Mouse (Mus musculus) bone marrow, adult 2 months (tissue): ENCODE results near the gene Tomm5. TPM values are rescaled to one million over a fixed set of nuclear protein-coding genes. Genes with fewer than 3 reads are reported as not detected.

Experiments used
- H3K27ac ChIP-seq: fragments of 200-500 bp; 2 replicates; pipeline ENCODE4 v1.5.1; 2012; ENCODE audit warnings: low read depth, mild to moderate bottlenecking, control low read depth, inconsistent platforms, low read length; ENCODE audit not compliant: control insufficient read depth, poor library complexity, insufficient read depth
- H3K4me1 ChIP-seq: fragments of 200-500 bp; 2 replicates; pipeline ENCODE4 v1.6.1; 2011; ENCODE audit warnings: low read length; ENCODE audit not compliant: control insufficient read depth, insufficient read depth
- H3K4me3 ChIP-seq: fragments of 200-500 bp; replicated peaks from 2 replicates; pipeline ENCODE3; 2011; ENCODE audit warnings: mild to moderate bottlenecking, low read depth, low read length, control low read depth; ENCODE audit not compliant: control insufficient read depth
- CTCF ChIP-seq: fragments of 200-500 bp; IDR thresholded peaks from 2 replicates; pipeline ENCODE4 v1.5.1; 2011; ENCODE audit warnings: low read length, control low read depth; ENCODE audit not compliant: control insufficient read depth, insufficient read depth
- POLR2A ChIP-seq: fragments of 200-500 bp; IDR thresholded peaks from 2 replicates; pipeline ENCODE4 v1.6.1; 2011; ENCODE audit warnings: low read depth, mild to moderate bottlenecking, control low read depth, low read length, borderline replicate concordance; ENCODE audit not compliant: control insufficient read depth
- WGBS: fragments of 180-500 bp; shearing (Covaris S2); methylation state at CpG from one replicate; pipeline ENCODE4 v1.1.7; 2018; 5-methylcytosine and 5-hydroxymethylcytosine counted together
- polyA plus RNA-seq: library from polyadenylated mRNA; stranded (reverse); fragments of >200 nt; gene quantifications from 2 replicates; pipeline ENCODE4 v1.2.4, GENCODE M21; 2011; ENCODE audit warnings: low replicate concordance; ENCODE audit not compliant: missing spikeins, insufficient read depth, insufficient read length

Gene Tomm5
- polyA plus RNA-seq = 70.0 and 74.4 TPM in 2 replicates

DNA sequence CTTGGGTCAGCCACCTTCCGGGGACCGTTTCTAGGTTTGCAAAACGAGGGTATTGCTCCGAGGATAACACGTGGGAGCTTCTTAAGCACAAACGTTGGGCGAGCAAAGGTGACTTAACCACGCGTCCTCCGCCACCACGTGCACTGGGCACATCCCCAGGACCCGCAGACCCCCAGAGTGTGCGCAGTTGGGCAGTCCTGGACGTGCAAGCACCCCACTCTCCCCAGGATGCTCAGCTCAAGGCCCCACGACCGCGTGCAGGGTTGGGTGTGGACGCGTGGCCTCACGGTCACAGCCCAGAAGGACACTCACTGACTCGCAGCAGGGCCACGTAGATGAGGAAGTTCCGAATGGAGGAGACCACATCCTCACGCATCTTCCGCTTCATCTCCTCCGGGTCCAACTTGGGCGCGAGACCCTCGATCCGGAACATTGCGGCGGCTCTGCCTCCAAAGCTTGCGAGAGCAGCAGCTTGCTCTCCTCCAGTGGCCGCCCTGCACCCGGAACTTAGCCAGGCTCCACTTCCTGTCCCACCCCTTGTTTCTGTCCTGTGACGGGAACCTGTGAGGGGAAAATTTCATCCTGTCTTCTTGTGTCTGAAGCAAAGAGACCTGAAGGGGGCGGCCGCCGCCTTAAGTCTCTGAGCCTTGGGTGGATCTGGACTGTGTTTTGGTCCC lies at the start of gene Tomm5:
Gene Tomm5, minus strand, starts transcription at position 514 of the 677 bp plus-strand sequence.
- TF ChIP-seq CTCF = peak; percentile 60
- peak; percentile 51; the same call in 1 of the 2 replicates for TF ChIP-seq POLR2A
- under 1% methylated on average over 39 of the region's 39 CpGs for WGBS
- Histone ChIP-seq H3K27ac (peak within 1 kb of the TSS; percentile 42), H3K4me3 (peak within 1 kb of the TSS; percentile 97), H3K4me1 (peaks cover 2% of the 10 kb centered on the region)

DNA sequence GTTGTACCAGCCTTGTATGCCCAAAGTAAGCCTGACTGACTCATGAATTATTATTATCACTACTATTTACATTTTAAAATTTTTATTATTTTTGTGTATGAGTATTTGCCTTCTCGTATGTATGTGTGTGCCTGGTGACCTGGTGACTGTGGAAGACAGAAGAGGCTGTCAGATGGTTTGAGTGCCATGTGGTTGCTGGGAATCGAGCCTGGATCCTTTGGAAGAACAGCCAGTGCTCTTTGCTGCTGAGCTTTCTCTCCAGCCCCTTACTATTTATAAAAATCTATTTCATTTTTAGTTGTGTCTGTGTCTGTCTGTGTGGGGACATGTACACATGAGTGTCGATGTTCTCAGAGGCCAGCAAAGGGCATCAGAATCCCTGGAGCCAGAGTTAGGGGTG lies 48.5 kb upstream of the Tomm5 start:
- Histone ChIP-seq H3K4me1 (no peaks in the 10 kb centered on the region), H3K4me3 (no peak overlapping the region), H3K27ac (no peak overlapping the region)
- WGBS = 73% methylated on average over 3 of the region's 3 CpGs
- TF ChIP-seq POLR2A (no peak), CTCF (no peak)

GRCm38 (mm10) chr4:45143005-45143404 lies 35.1 kb upstream of the Tomm5 start:
- H3K4me3 ChIP-seq = no peak overlapping the region
- H3K4me1 ChIP-seq = no peaks in the 10 kb centered on the region
- WGBS = 78% methylated on average over 8 of the region's 8 CpGs
- H3K27ac ChIP-seq = no peak overlapping the region
- no peak for TF ChIP-seq CTCF
- TF ChIP-seq POLR2A = no peak

GRCm38 (mm10) chr4:45142411-45142810 lies 34.5 kb upstream of the Tomm5 start:
- Histone ChIP-seq H3K4me1 (no peaks in the 10 kb centered on the region), H3K4me3 (no peak overlapping the region), H3K27ac (no peak overlapping the region)
- TF ChIP-seq CTCF (no peak), POLR2A (no peak)
- 18% methylated on average over 11 of the region's 11 CpGs for WGBS

- 53% methylated on average over 5 of the region's 5 CpGs for WGBS
Observed at GRCm38 (mm10) chr4:45141835-45142234, 33.9 kb upstream of the Tomm5 start.

GRCm38 (mm10) chr4:45137636-45138035 lies 29.7 kb upstream of the Tomm5 start:
- Histone ChIP-seq H3K27ac (no peak overlapping the region), H3K4me1 (no peaks in the 10 kb centered on the region), H3K4me3 (no peak overlapping the region)
- WGBS = 19% methylated on average over 4 of the region's 4 CpGs
- no peak for TF ChIP-seq CTCF
- TF ChIP-seq POLR2A = no peak

More at GRCm38 (mm10) chr4:45141835-45142234, 33.9 kb upstream of the Tomm5 start:
- TF ChIP-seq POLR2A (no peak), CTCF (no peak)
- Histone ChIP-seq H3K4me1 (no peaks in the 10 kb centered on the region), H3K27ac (no peak overlapping the region), H3K4me3 (no peak overlapping the region)

- no peak overlapping the region for H3K27ac ChIP-seq
- H3K4me3 ChIP-seq = no peak overlapping the region
- H3K4me1 ChIP-seq = no peaks in the 10 kb centered on the region
- TF ChIP-seq CTCF = no peak
- no peak for TF ChIP-seq POLR2A
- 78% methylated on average over 8 of the region's 8 CpGs for WGBS
Observed at GRCm38 (mm10) chr4:45134471-45134870, 26.6 kb upstream of the Tomm5 start.

DNA sequence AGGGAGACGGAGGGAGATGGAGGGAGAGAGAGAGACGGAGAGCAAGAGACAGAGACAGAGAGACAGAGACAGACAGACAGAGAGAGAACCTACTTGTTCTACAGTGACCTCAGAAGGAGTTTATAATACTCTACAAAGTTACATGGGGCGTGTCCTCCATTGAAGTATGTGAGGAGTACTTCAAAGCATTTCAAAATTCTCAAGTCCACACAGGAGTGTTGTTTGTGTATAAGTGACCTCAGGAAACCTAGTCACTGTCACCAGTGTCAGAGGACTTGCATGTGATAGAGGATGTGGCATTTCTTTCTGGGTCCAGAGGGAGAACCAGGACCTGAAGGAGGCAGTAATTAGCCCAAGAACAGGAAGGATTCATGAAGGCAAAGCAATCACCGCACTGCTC lies 23.1 kb upstream of the Tomm5 start:
- H3K4me1 ChIP-seq = no peaks in the 10 kb centered on the region
- 69% methylated on average over 4 of the region's 4 CpGs for WGBS
- no peak overlapping the region for H3K4me3 ChIP-seq
- no peak overlapping the region for H3K27ac ChIP-seq
- TF ChIP-seq CTCF = no peak
- TF ChIP-seq POLR2A = no peak
